Mouse (Mus musculus) embryonic facial prominence, embryonic 10.5 days (tissue): Measurements from ENCODE around the gene Dnajb3. TPM values are rescaled to one million over a fixed set of nuclear protein-coding genes. Genes with fewer than 3 reads are reported as not detected.
"Not testable (repeated sequence)": the region's sequence is repeated elsewhere in the genome, so short reads cannot be mapped to it uniquely, and the experiment has no call there.

ENCODE experiments used
- DNase-seq: peaks from one replicate; pipeline ENCODE4 v3.0.0-alpha.2; 2017; ENCODE audit warnings: low spot score
- H3K27ac ChIP-seq: fragments of 300-500 bp; sonication (generic); replicated peaks from 2 replicates; pipeline ENCODE4 v1.5.1; 2016; ENCODE audit warnings: mild to moderate bottlenecking
- H3K27me3 ChIP-seq: fragments of 300-500 bp; sonication (generic); replicated peaks from 2 replicates; pipeline ENCODE4 v1.6.1; 2016; ENCODE audit warnings: low read depth, mild to moderate bottlenecking; ENCODE audit not compliant: poor library complexity, severe bottlenecking
- H3K36me3 ChIP-seq: fragments of 300-500 bp; sonication (generic); replicated peaks from 2 replicates; pipeline ENCODE4 v1.6.1; 2016; ENCODE audit warnings: mild to moderate bottlenecking, moderate library complexity
- H3K4me1 ChIP-seq: fragments of 300-500 bp; sonication (generic); 2 replicates; pipeline ENCODE4 v1.6.1; 2016
- H3K4me3 ChIP-seq: fragments of 300-500 bp; sonication (generic); 2 replicates; pipeline ENCODE4 v1.5.1; 2016; ENCODE audit warnings: mild to moderate bottlenecking, moderate library complexity
- H3K9me3 ChIP-seq: fragments of 300-500 bp; sonication (generic); 2 replicates; pipeline ENCODE4 v1.6.1; 2016; ENCODE audit warnings: mild to moderate bottlenecking
- WGBS: fragments of 180-500 bp; shearing (Covaris S2); methylation state at CpG from one replicate; pipeline ENCODE4 v1.1.7; 2016; 5-methylcytosine and 5-hydroxymethylcytosine counted together
- polyA plus RNA-seq: library from polyadenylated mRNA; unstranded; fragments of >200 nt; fragmentation: Nextera tagmentation; extraction: Ambion mirVana; gene quantifications from 2 replicates; pipeline ENCODE4 v1.2.1, GENCODE M21; 2016

Gene Dnajb3
- polyA plus RNA-seq, 1 experiment from 2014 or later: 12.2 TPM

DNA sequence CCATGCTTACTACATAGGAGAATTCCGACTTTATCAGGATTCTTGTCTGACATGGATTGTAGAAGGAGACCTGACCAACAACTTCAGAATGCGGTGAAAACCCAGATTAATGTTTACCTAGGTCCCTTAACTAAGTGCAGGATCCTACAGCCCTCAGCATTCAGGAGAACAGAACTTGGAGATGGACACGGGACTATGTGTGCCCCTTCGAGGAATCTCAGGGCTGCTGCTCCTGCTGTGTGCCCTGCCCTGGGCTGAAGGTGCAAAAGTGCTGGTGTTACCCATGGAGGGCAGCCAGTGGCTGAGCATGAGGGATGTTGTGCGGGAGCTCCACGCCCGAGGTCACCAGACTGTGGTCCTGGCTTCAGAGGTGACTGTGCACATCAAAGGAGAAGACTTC, 5.1 kb downstream of the Dnajb3 start, which contains the start of gene Ugt1a2:
Gene Ugt1a2 (plus strand): TSS at position 146 of the 400 bp plus-strand sequence.
- Histone ChIP-seq H3K4me3 (no peak within 1 kb of the TSS), H3K9me3 (peaks cover 14% of the 10 kb centered on the region; the same call in 1 of the 2 replicates), H3K36me3 (0 out of 2 replicates have a peak, but pooled peaks cover 3% of the 10 kb centered on the region), H3K27ac (no peak within 1 kb of the TSS), H3K27me3 (peaks cover 7% of the 10 kb centered on the region; the same call in 1 of the 2 replicates), H3K4me1 (peaks cover 5% of the 10 kb centered on the region)
- WGBS: 83% methylated on average over 7 of the region's 7 CpGs
- DNase-seq: no peak

- peaks cover 13% of the 10 kb centered on the region; the same call in 1 of the 2 replicates for H3K9me3 ChIP-seq
- no peak overlapping the region for H3K27ac ChIP-seq
- 0 out of 2 replicates have a peak, but pooled peaks cover 3% of the 10 kb centered on the region for H3K36me3 ChIP-seq
- DNase-seq: no peak
- H3K4me3 ChIP-seq: no peak overlapping the region
- peaks cover 6% of the 10 kb centered on the region; the same call in 1 of the 2 replicates for H3K27me3 ChIP-seq
- WGBS: 70% methylated on average over 2 of the region's 2 CpGs
- peaks cover under 1% of the 10 kb centered on the region for H3K4me1 ChIP-seq
Measured at GRCm38 (mm10) chr1:88199996-88200395, 5.6 kb downstream of the Dnajb3 start.

DNA sequence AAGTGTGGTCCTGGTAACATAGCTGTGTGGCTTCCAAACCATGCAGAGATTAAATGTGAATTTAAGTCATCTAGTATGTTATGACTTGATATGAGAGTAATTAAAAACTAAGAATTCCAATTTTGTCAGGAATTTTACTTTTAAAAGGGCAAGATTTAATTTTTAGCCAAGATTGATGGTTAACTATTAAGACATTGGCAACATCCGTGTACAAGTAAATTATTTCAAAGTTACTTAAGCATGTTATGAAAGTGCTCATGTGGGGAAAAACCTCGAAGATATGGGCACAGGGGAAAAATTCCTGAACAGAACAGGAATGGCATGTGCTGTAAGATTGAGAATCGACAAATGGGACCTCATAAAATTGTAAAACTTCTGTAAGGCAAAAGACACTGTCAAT, 8.1 kb downstream of the Dnajb3 start:
- H3K4me3 ChIP-seq: no peak overlapping the region
- no peaks in the 10 kb centered on the region for H3K36me3 ChIP-seq
- no peak overlapping the region for H3K27ac ChIP-seq
- H3K27me3 ChIP-seq: no peaks in the 10 kb centered on the region
- 81% methylated on average over 3 of the region's 3 CpGs for WGBS
- no peak for DNase-seq
- no peaks in the 10 kb centered on the region for H3K4me1 ChIP-seq
- no peaks in the 10 kb centered on the region for H3K9me3 ChIP-seq

DNA sequence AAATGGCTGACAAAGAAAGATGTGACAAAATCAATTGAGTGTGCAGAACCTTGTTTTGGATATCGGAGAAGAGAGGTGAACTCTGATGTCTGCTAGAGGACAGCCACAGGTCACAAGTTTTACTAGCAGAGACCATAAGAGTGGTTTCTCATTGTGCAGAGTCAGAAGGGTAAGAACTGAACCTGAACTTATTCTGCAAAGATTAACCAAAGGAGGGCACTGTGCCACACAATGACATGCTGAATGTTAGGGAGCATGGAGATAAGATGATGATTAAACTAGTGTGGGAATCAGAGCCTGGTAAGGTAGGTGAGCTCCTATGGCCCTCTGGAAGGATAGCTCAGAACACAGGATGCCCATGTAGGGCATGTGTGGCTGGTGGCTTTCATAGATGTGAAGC, 9.9 kb downstream of the Dnajb3 start:
- WGBS: 94% methylated on average over 1 of the region's 1 CpGs
- DNase-seq: no peak
- no peak overlapping the region for H3K4me3 ChIP-seq
- no peaks in the 10 kb centered on the region for H3K4me1 ChIP-seq
- H3K9me3 ChIP-seq: no peaks in the 10 kb centered on the region
- no peak overlapping the region for H3K27ac ChIP-seq
- no peaks in the 10 kb centered on the region for H3K27me3 ChIP-seq
- no peaks in the 10 kb centered on the region for H3K36me3 ChIP-seq

- Histone ChIP-seq H3K4me1 (no peaks in the 10 kb centered on the region), H3K27me3 (no peaks in the 10 kb centered on the region), H3K9me3 (no peaks in the 10 kb centered on the region), H3K4me3 (no peak overlapping the region), H3K27ac (no peak overlapping the region), H3K36me3 (no peaks in the 10 kb centered on the region)
- WGBS: 69% methylated on average over 3 of the region's 3 CpGs
- no peak for DNase-seq
Measured at GRCm38 (mm10) chr1:88192136-88192535, 13.4 kb downstream of the Dnajb3 start.

DNA sequence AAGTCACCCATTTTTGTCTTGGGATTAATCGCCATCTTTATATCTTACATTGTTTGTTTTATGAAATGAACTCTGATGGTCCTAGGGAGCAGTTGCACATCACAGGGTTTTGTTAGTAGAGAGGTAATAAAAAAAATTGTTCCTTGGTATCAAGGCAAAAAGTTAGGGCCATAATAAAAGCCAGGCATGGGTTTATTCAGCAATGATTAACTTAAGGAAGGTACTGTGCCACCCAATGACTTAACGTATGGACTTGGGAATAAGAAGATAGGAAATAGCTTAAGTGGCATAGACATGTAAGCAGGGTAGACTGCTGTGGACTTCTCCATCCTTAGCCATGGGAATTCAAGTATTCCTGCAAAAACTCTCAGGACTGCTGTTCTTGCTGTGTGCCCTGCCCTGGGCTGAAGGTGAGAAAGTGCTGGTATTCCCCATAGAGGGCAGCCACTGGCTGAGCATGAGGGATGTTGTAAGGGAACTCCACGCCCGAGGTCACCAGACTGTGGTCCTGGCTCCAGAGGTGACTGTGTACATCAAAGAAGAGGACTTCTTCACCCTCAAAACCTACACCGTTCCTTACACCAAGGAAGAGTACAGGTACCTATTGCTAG, 19.2 kb downstream of the Dnajb3 start:
- no peaks in the 10 kb centered on the region for H3K4me1 ChIP-seq
- WGBS: 86% methylated on average over 5 of the region's 5 CpGs
- no peak overlapping the region for H3K27ac ChIP-seq
- H3K9me3 ChIP-seq: no peaks in the 10 kb centered on the region
- DNase-seq: no peak
- no peaks in the 10 kb centered on the region for H3K27me3 ChIP-seq
- no peak overlapping the region for H3K4me3 ChIP-seq
- no peaks in the 10 kb centered on the region for H3K36me3 ChIP-seq

- WGBS: 88% methylated on average over 1 of the region's 1 CpGs
- no peak for DNase-seq
- Histone ChIP-seq H3K9me3 (peaks cover 24% of the 10 kb centered on the region), H3K4me3 (no peak overlapping the region), H3K27ac (no peak overlapping the region), H3K4me1 (no peaks in the 10 kb centered on the region), H3K27me3 (no peaks in the 10 kb centered on the region), H3K36me3 (no peaks in the 10 kb centered on the region)
Measured at GRCm38 (mm10) chr1:88179657-88180056, 25.9 kb downstream of the Dnajb3 start.

DNA sequence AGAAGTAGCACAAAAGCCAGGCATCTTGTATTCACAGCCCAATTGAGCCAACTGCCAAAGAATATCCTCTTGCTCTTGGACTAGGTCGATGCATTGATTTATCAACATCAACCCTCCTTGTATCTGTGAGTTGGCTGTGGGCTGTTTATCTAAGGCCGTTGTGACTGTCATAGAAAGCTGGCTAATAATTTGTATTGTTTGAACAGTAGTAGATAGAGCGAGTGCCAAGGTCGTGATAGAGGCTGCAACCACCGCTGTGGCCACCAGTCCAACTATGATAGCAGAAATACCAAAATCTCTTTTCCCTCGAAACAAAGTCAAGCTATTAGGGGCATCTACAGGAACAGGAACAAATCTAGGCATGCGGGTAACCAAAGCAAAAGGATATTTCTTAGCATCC, 33.4 kb downstream of the Dnajb3 start:
- not testable (repeated sequence) for H3K27ac ChIP-seq, DNase-seq, H3K27me3 ChIP-seq, H3K4me1 ChIP-seq, H3K4me3 ChIP-seq, H3K36me3 ChIP-seq
- 84% methylated on average over 7 of the region's 7 CpGs for WGBS
- H3K9me3 ChIP-seq: peaks cover 18% of the 10 kb centered on the region

GRCm38 (mm10) chr1:88165711-88166110, 39.9 kb downstream of the Dnajb3 start, which contains the start of gene Ugt1a5:
TSS of gene Ugt1a5 (plus strand) at chr1:88166012.
- Histone ChIP-seq H3K27me3 (no peaks in the 10 kb centered on the region), H3K4me3 (no peak within 1 kb of the TSS), H3K27ac (no peak within 1 kb of the TSS), H3K9me3 (no peaks in the 10 kb centered on the region), H3K4me1 (no peaks in the 10 kb centered on the region), H3K36me3 (no peaks in the 10 kb centered on the region)
- DNase-seq: no peak
- WGBS: 79% methylated on average over 5 of the region's 5 CpGs

- Histone ChIP-seq H3K4me3 (no peak overlapping the region), H3K27me3 (no peaks in the 10 kb centered on the region), H3K36me3 (no peaks in the 10 kb centered on the region), H3K4me1 (no peaks in the 10 kb centered on the region), H3K27ac (no peak overlapping the region), H3K9me3 (no peaks in the 10 kb centered on the region)
- 88% methylated on average over 2 of the region's 2 CpGs for WGBS
- no peak for DNase-seq
Measured at GRCm38 (mm10) chr1:88158430-88158829, 47.2 kb downstream of the Dnajb3 start.

Other genes starting within 250 kb of the Dnajb3 start
- gene Usp40, start 197.2 kb downstream of the Dnajb3 start, polyA plus RNA-seq: 36.7 and 37.5 TPM in 2 replicates
- gene Ugt1a10, start 150.4 kb downstream of the Dnajb3 start, polyA plus RNA-seq: not detected in 2 replicates
- not detected in 2 replicates for gene Ugt1a9, start 135.0 kb downstream of the Dnajb3 start, polyA plus RNA-seq
- not detected in 2 replicates for gene Ugt1a8, start 118.0 kb downstream of the Dnajb3 start, polyA plus RNA-seq
- 0.15 and 0.36 TPM in 2 replicates for gene Ugt1a7c, start 110.7 kb downstream of the Dnajb3 start, polyA plus RNA-seq
- not detected in 2 replicates for gene Ugt1a6b, start 102.5 kb downstream of the Dnajb3 start, polyA plus RNA-seq
- gene Ugt1a6a, start 71.0 kb downstream of the Dnajb3 start, polyA plus RNA-seq: 0.04 and 0.45 TPM in 2 replicates
- not detected in 2 replicates for gene Ugt1a5, start 39.8 kb downstream of the Dnajb3 start, polyA plus RNA-seq
- gene Ugt1a2, start 5.2 kb downstream of the Dnajb3 start, polyA plus RNA-seq: not detected in 2 replicates
- gene Ugt1a1, start 6.2 kb upstream of the Dnajb3 start, polyA plus RNA-seq: not detected in 2 replicates
- 1.0 and 1.1 TPM in 2 replicates for gene Mroh2a, start 21.2 kb upstream of the Dnajb3 start, polyA plus RNA-seq
- 219 and 220 TPM in 2 replicates for gene Hjurp, start 71.9 kb upstream of the Dnajb3 start, polyA plus RNA-seq
- gene Trpm8, start 71.9 kb upstream of the Dnajb3 start, polyA plus RNA-seq: not detected in 2 replicates
- 0.30 and 0.37 TPM in 2 replicates for gene Spp2, start 201.2 kb upstream of the Dnajb3 start, polyA plus RNA-seq